Mouse (Mus musculus) bone marrow, adult 2 months (tissue): ENCODE measurements at regions not wholly inside any gene's neighbourhood (a gene's known extent, or its start where the extent isn't known, plus 50 kb on each side); places are given as distances from the start of the nearest gene placed in this dataset.

Experiments
- CTCF ChIP-seq: fragments of 200-500 bp; IDR thresholded peaks from 2 replicates; pipeline ENCODE4 v1.5.1; 2011; ENCODE audit warnings: low read length, control low read depth; ENCODE audit not compliant: control insufficient read depth, insufficient read depth
- POLR2A ChIP-seq: fragments of 200-500 bp; IDR thresholded peaks from 2 replicates; pipeline ENCODE4 v1.6.1; 2011; ENCODE audit warnings: low read depth, mild to moderate bottlenecking, control low read depth, low read length, borderline replicate concordance; ENCODE audit not compliant: control insufficient read depth

GRCm38 (mm10) chr15:27013906-27014658 lies 118.7 kb upstream of the Fbxl7 start:
- TF ChIP-seq CTCF (no peak), POLR2A (no peak)
